Mouse (Mus musculus) forebrain, embryonic 15.5 days (tissue): Measurements from ENCODE around the gene Trp53bp2. TPM values are rescaled to one million over a fixed set of nuclear protein-coding genes. Genes with fewer than 3 reads are reported as not detected.

ENCODE experiments used
- ATAC-seq: fragments of 200-750 bp; cut with Nextera tagmentation; replicated peaks from 2 replicates; pipeline ENCODE4 v1.8.0; 2017; ENCODE audit warnings: mild to moderate bottlenecking, moderate TSS enrichment, moderate library complexity
- H3K27ac ChIP-seq: fragments of 300-500 bp; sonication (generic); replicated peaks from 2 replicates; pipeline ENCODE4 v1.5.1; 2015; ENCODE audit warnings: mild to moderate bottlenecking, inconsistent platforms
- H3K27me3 ChIP-seq: fragments of 300-500 bp; sonication (generic); 2 replicates; pipeline ENCODE4 v1.6.1; 2015; ENCODE audit warnings: inconsistent platforms
- H3K36me3 ChIP-seq: fragments of 300-500 bp; sonication (generic); 2 replicates; pipeline ENCODE4 v1.6.1; 2015; ENCODE audit warnings: mild to moderate bottlenecking, inconsistent platforms
- H3K4me1 ChIP-seq: fragments of 300-500 bp; sonication (generic); 2 replicates; pipeline ENCODE4 v1.6.1; 2015; ENCODE audit warnings: inconsistent platforms
- H3K4me2 ChIP-seq: fragments of 300-500 bp; sonication (generic); replicated peaks from 2 replicates; pipeline ENCODE4 v1.6.1; 2015; ENCODE audit warnings: mild to moderate bottlenecking, inconsistent platforms
- H3K4me3 ChIP-seq: fragments of 300-500 bp; sonication (generic); 2 replicates; pipeline ENCODE4 v1.5.1; 2015; ENCODE audit warnings: mild to moderate bottlenecking, inconsistent platforms
- H3K9ac ChIP-seq: fragments of 300-500 bp; sonication (generic); replicated peaks from 2 replicates; pipeline ENCODE4 v1.6.1; 2015; ENCODE audit warnings: mild to moderate bottlenecking, inconsistent platforms
- H3K9me3 ChIP-seq: fragments of 300-500 bp; sonication (generic); 2 replicates; pipeline ENCODE4 v1.6.1; 2016; ENCODE audit warnings: inconsistent platforms
- WGBS: fragments of 180-500 bp; shearing (Covaris S2); methylation state at CpG from one replicate; pipeline ENCODE4 v1.1.7; 2015; ENCODE audit warnings: mixed read lengths; 5-methylcytosine and 5-hydroxymethylcytosine counted together
- polyA plus RNA-seq: library from polyadenylated mRNA; unstranded; fragments of >200 nt; fragmentation: Nextera tagmentation; extraction: Ambion mirVana; gene quantifications from 2 replicates; pipeline ENCODE4 v1.2.1, GENCODE M21; 2015

Trp53bp2 gene
- polyA plus RNA-seq, 1 experiment from 2014 or later = 26.5 TPM

GRCm38 (mm10) chr1:182496685-182497084, 87.7 kb downstream of the Trp53bp2 start:
- Histone ChIP-seq H3K4me3 (no peak overlapping the region), H3K27ac (no peak overlapping the region), H3K27me3 (no peaks in the 10 kb centered on the region), H3K4me1 (0 out of 2 replicates have a peak, but pooled peaks cover 3% of the 10 kb centered on the region), H3K36me3 (no peaks in the 10 kb centered on the region), H3K9ac (no peak overlapping the region), H3K9me3 (no peaks in the 10 kb centered on the region), H3K4me2 (no peak overlapping the region)
- 46% methylated on average over 6 of the region's 6 CpGs for WGBS
- no peak for ATAC-seq

- Histone ChIP-seq H3K4me1 (0 out of 2 replicates have a peak, but pooled peaks cover 3% of the 10 kb centered on the region), H3K36me3 (no peaks in the 10 kb centered on the region), H3K4me2 (no peak overlapping the region), H3K4me3 (no peak overlapping the region), H3K27ac (no peak overlapping the region), H3K27me3 (no peaks in the 10 kb centered on the region), H3K9ac (no peak overlapping the region), H3K9me3 (no peaks in the 10 kb centered on the region)
- no peak for ATAC-seq
- 69% methylated on average over 4 of the region's 4 CpGs for whole genome bisulfite sequencing
Observed at GRCm38 (mm10) chr1:182497736-182498135, 88.8 kb downstream of the Trp53bp2 start.

GRCm38 (mm10) chr1:182499443-182500089, 90.6 kb downstream of the Trp53bp2 start:
- peaks cover 9% of the 10 kb centered on the region for H3K4me1 ChIP-seq
- H3K27ac ChIP-seq = no peak overlapping the region
- no peaks in the 10 kb centered on the region for H3K36me3 ChIP-seq
- H3K9me3 ChIP-seq = no peaks in the 10 kb centered on the region
- H3K9ac ChIP-seq = no peak overlapping the region
- 82% methylated on average over 9 of the region's 9 CpGs for WGBS
- ATAC-seq = no peak
- no peak overlapping the region for H3K4me2 ChIP-seq
- H3K4me3 ChIP-seq = no peak overlapping the region
- H3K27me3 ChIP-seq = no peaks in the 10 kb centered on the region

DNA sequence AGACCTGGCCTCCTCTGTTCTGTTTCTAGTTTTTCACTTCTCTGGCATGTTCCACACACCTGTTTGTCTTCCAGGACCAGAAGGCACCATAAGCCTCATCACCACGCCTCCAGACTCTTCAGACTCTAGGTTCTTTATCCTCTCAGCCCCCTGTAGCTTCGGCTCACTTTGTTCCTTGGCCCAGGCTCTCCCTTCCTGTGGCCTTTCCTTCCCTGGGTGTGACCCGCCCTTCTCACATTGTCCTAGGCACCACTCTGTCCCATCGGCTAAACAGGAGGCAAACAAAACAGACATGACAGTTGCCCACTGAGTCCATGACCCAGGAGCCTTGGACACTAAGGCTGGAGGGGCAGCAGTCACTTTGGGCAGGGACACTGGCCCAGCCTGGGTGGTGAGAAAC, 91.3 kb downstream of the Trp53bp2 start:
- WGBS = 73% methylated on average over 4 of the region's 4 CpGs
- Histone ChIP-seq H3K9me3 (no peaks in the 10 kb centered on the region), H3K27me3 (no peaks in the 10 kb centered on the region), H3K9ac (no peak overlapping the region), H3K27ac (no peak overlapping the region), H3K36me3 (no peaks in the 10 kb centered on the region), H3K4me3 (no peak overlapping the region), H3K4me2 (no peak overlapping the region), H3K4me1 (peaks cover 9% of the 10 kb centered on the region)
- ATAC-seq = no peak

DNA sequence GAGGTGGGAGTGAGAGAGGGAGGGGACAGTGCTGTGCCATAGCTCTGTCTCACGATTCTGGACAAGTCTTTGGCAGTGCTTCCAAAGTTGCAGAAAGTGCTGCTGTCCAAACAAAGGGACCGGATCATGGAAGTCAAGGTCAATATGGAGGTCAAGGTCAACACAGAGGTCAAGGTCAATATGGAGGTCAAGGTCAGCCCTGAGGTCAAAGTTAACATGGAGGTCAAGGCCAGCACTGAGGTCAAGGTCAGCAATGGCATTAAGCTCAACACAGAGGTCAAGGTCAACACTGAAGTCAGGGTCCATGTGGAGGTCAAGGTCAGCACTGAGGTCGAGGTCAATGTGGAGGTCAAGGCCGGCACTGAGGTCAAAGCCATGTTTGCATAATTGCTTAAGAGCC, 91.9 kb downstream of the Trp53bp2 start:
- peaks cover 9% of the 10 kb centered on the region for H3K4me1 ChIP-seq
- WGBS = 88% methylated on average over 4 of the region's 4 CpGs
- ATAC-seq = no peak
- H3K36me3 ChIP-seq = no peaks in the 10 kb centered on the region
- H3K4me3 ChIP-seq = no peak overlapping the region
- no peak overlapping the region for H3K9ac ChIP-seq
- H3K4me2 ChIP-seq = no peak overlapping the region
- H3K27ac ChIP-seq = no peak overlapping the region
- H3K9me3 ChIP-seq = no peaks in the 10 kb centered on the region
- no peaks in the 10 kb centered on the region for H3K27me3 ChIP-seq

DNA sequence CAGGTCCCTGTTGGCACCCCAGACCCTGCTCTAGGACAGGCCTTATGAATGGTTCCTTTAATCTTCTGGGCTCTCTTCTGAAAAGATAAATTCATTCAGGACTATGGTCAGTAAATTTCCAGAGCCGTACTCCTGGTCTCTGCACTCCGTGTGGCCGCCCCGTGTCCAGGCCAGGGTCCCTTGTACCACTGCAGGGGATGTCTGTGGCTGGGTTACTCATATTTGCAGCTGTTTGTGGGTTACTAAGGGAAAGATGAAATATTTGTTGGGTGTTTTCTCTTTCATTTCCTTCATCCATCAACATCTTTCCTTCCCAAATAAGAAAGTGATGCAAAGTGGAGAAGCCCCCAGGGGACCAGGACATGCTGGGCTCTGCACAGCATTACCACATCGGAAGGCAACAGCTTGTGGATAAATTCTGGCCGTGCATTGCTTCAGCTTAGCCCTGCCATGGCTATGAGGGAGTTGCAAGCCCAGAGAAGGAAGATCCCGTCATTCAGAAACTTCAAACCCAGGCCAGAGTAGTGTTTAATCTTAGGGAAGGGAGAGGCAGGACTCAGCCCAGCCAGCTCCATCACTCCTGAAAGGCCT, 92.9 kb downstream of the Trp53bp2 start:
- Histone ChIP-seq H3K9me3 (no peaks in the 10 kb centered on the region), H3K4me2 (no peak overlapping the region), H3K36me3 (no peaks in the 10 kb centered on the region), H3K4me1 (peaks cover 9% of the 10 kb centered on the region), H3K27me3 (no peaks in the 10 kb centered on the region), H3K4me3 (no peak overlapping the region), H3K9ac (no peak overlapping the region), H3K27ac (no peak overlapping the region)
- 86% methylated on average over 7 of the region's 7 CpGs for WGBS
- no peak for ATAC-seq

DNA sequence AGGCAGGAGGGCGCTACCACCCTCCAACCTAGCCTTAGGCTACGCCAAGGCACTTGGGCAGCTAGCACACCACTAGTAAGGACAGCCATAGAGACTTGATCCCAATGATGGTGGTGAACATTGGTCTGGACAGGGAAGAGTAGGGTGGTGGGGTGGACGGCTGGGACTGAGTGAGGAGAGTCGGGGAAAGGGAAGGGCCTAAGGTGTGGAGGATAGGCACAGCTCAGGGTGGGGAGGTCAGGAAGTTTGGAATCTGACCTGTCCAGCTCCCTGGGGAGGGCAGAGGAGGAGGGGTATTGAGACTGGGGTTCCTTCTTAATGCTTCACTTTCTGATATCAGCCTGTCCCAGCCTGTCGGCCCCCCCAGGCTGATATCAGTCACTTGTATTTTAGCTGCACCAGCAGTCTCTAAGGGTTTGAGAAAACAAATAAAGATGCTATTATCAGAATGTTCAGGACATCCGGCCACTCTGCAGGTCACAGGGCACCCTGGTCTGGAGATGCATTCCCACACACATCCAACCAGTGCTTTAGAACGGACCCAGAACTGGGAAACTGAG, 93.6 kb downstream of the Trp53bp2 start:
- Histone ChIP-seq H3K27me3 (no peaks in the 10 kb centered on the region), H3K4me3 (no peak overlapping the region), H3K9me3 (no peaks in the 10 kb centered on the region), H3K27ac (no peak overlapping the region), H3K36me3 (no peaks in the 10 kb centered on the region), H3K9ac (no peak overlapping the region), H3K4me2 (no peak overlapping the region), H3K4me1 (peaks cover 9% of the 10 kb centered on the region)
- ATAC-seq = no peak
- 88% methylated on average over 7 of the region's 7 CpGs for WGBS

GRCm38 (mm10) chr1:182503206-182503900, 94.4 kb downstream of the Trp53bp2 start:
- ATAC-seq = no peak
- 84% methylated on average over 13 of the region's 13 CpGs for WGBS

DNA sequence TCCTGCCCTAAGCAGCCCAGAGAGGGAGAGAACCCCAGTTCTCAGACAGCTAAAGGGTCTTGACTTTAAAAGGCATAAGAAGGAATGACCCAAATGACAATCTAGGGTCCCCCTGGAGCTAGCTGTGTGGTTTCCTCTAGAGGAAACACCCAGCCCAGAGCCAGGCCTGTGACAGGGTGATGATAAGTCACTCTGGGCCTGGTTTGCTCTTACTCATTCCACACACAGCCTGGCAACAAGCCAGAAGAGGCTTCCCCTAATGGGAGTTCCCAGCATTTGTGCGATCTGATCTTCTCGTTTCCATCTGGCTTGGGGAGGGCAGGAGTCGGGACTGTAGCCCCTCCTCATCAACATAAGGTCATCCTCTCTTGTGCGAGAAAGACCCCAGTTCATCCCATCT, 95.3 kb downstream of the Trp53bp2 start:
- 0 out of 2 replicates have a peak, but pooled peaks have one; percentile 30 for ATAC-seq
- Histone ChIP-seq H3K27ac (no peak overlapping the region), H3K27me3 (no peaks in the 10 kb centered on the region), H3K4me2 (no peak overlapping the region), H3K36me3 (no peaks in the 10 kb centered on the region), H3K9ac (0 out of 2 replicates have a peak overlapping the region, but pooled peaks have one; percentile 3), H3K4me1 (peaks cover 9% of the 10 kb centered on the region), H3K4me3 (no peak overlapping the region), H3K9me3 (no peaks in the 10 kb centered on the region)
- 23% methylated on average over 4 of the region's 4 CpGs for WGBS

More at GRCm38 (mm10) chr1:182503206-182503900, 94.4 kb downstream of the Trp53bp2 start:
- H3K9me3 ChIP-seq = no peaks in the 10 kb centered on the region
- H3K4me1 ChIP-seq = peaks cover 9% of the 10 kb centered on the region
- H3K4me3 ChIP-seq = no peak overlapping the region
- no peak overlapping the region for H3K4me2 ChIP-seq
- no peaks in the 10 kb centered on the region for H3K36me3 ChIP-seq
- no peak overlapping the region for H3K9ac ChIP-seq
- H3K27ac ChIP-seq = no peak overlapping the region
- no peaks in the 10 kb centered on the region for H3K27me3 ChIP-seq

- no peak for ATAC-seq
- H3K4me3 ChIP-seq = no peak overlapping the region
- 92% methylated on average over 3 of the region's 3 CpGs for WGBS
Observed at GRCm38 (mm10) chr1:182505291-182505690, 96.3 kb downstream of the Trp53bp2 start.

GRCm38 (mm10) chr1:182506229-182506986, 97.4 kb downstream of the Trp53bp2 start:
- WGBS = 71% methylated on average over 7 of the region's 7 CpGs
- Histone ChIP-seq H3K4me1 (peaks cover 9% of the 10 kb centered on the region), H3K9me3 (no peaks in the 10 kb centered on the region)

More at GRCm38 (mm10) chr1:182505291-182505690, 96.3 kb downstream of the Trp53bp2 start:
- no peak overlapping the region for H3K9ac ChIP-seq
- H3K27me3 ChIP-seq = no peaks in the 10 kb centered on the region
- peaks cover 9% of the 10 kb centered on the region for H3K4me1 ChIP-seq
- no peaks in the 10 kb centered on the region for H3K9me3 ChIP-seq
- H3K4me2 ChIP-seq = no peak overlapping the region
- no peak overlapping the region for H3K27ac ChIP-seq
- peaks cover 4% of the 10 kb centered on the region; the same call in 1 of the 2 replicates for H3K36me3 ChIP-seq

More at GRCm38 (mm10) chr1:182506229-182506986, 97.4 kb downstream of the Trp53bp2 start:
- Histone ChIP-seq H3K27me3 (no peaks in the 10 kb centered on the region), H3K27ac (0 out of 2 replicates have a peak overlapping the region, but pooled peaks have one; percentile 8), H3K9ac (no peak overlapping the region), H3K36me3 (peaks cover 9% of the 10 kb centered on the region; the same call in 1 of the 2 replicates), H3K4me2 (no peak overlapping the region), H3K4me3 (no peak overlapping the region)
- no peak for ATAC-seq
